Mouse (Mus musculus) heart, adult 2 months (tissue): Measurements from ENCODE around the gene Zdhhc7.

ENCODE experiments used
- CTCF ChIP-seq: fragments of 200-600 bp; IDR thresholded peaks from 2 replicates; pipeline ENCODE4 v1.8.1; 2022; ENCODE audit warnings: antibody characterized with exemption, mild to moderate bottlenecking, moderate library complexity
- POLR2A ChIP-seq: fragments of 200-500 bp; IDR thresholded peaks from 2 replicates; pipeline ENCODE4 v1.6.1; 2011; ENCODE audit warnings: mild to moderate bottlenecking, low read depth, low read length, control low read depth; ENCODE audit not compliant: insufficient read depth

DNA sequence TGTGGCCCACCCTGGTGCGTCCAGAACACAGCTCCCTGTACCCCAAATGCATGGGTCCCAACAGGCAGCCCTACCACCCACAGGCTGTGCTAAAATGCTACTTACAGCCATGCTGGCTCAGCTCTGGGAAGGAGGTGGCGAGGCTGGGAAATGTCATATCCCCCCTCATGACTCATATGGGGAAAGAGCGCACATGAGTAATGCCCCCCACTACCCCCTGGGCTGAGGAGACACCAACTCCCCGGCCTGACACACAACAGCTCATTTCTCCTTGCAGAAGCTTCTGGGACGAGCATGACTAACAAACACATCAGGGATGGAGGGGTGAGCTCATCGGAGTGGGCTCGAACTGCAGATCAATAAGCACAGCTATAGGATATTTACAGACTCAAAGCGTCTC, 35.7 kb downstream of the Zdhhc7 start:
- TF ChIP-seq POLR2A (no peak), CTCF (no peak)
